Mouse (Mus musculus): ENCODE results near the gene Ube2o. TPM values are rescaled to one million over a fixed set of nuclear protein-coding genes. Genes with fewer than 3 reads are reported as not detected.
A peak's percentile ranks its signal among the peaks of the same experiment; 100 is the strongest.

Gene Ube2o
- polyA plus RNA-seq, 1 experiment from 2014 or later = 15.4 TPM

- Histone ChIP-seq H3K9me3 (ENCODE audit: control insufficient read depth, low read length) (no peaks in the 10 kb centered on the region), H3K4me3 (ENCODE audit: low read depth, low read length) (no peak overlapping the region), H3K4me1 (ENCODE audit: control insufficient read depth, insufficient read depth, low read length) (no peaks in the 10 kb centered on the region), H3K9ac (ENCODE audit: low read depth, low read length) (no peak overlapping the region), H3K4me2 (ENCODE audit: low read depth, low read length) (no peak overlapping the region), H3K27me3 (replicated peaks; ENCODE audit: control insufficient read depth, insufficient read depth, low read length) (no peaks in the 10 kb centered on the region), H3K27ac (replicated peaks; ENCODE audit: low read depth, low read length) (no peak overlapping the region), H3K36me3 (ENCODE audit: control insufficient read depth, insufficient read depth, low read length) (no peaks in the 10 kb centered on the region)
- ATAC-seq (ENCODE audit: low read depth) (no peak), DNase-seq (ENCODE audit: low spot score) (no peak)
- WGBS = 66% methylated on average over 8 of the region's 8 CpGs
These were observed 13.7 kb downstream of the Ube2o start for GRCm38 (mm10) chr11:116567531-116567930.

- Histone ChIP-seq H3K36me3 (ENCODE audit: control insufficient read depth, insufficient read depth, low read length) (no peaks in the 10 kb centered on the region), H3K9ac (ENCODE audit: low read depth, low read length) (no peak overlapping the region), H3K4me1 (ENCODE audit: control insufficient read depth, insufficient read depth, low read length) (no peaks in the 10 kb centered on the region), H3K27ac (replicated peaks; ENCODE audit: low read depth, low read length) (no peak overlapping the region), H3K4me3 (ENCODE audit: low read depth, low read length) (no peak overlapping the region), H3K9me3 (ENCODE audit: control insufficient read depth, low read length) (no peaks in the 10 kb centered on the region), H3K4me2 (ENCODE audit: low read depth, low read length) (no peak overlapping the region), H3K27me3 (replicated peaks; ENCODE audit: control insufficient read depth, insufficient read depth, low read length) (no peaks in the 10 kb centered on the region)
- no peak for DNase-seq (ENCODE audit: low spot score)
- ATAC-seq (ENCODE audit: low read depth) = no peak
- 60% methylated on average over 7 of the region's 7 CpGs for WGBS
These were observed 15.8 kb downstream of the Ube2o start for GRCm38 (mm10) chr11:116565283-116566041.

- Histone ChIP-seq H3K27ac (replicated peaks; ENCODE audit: low read depth, low read length) (no peak overlapping the region; the same call in 1 of the 2 replicates), H3K36me3 (ENCODE audit: control insufficient read depth, insufficient read depth, low read length) (no peaks in the 10 kb centered on the region), H3K4me1 (ENCODE audit: control insufficient read depth, insufficient read depth, low read length) (no peaks in the 10 kb centered on the region), H3K4me2 (ENCODE audit: low read depth, low read length) (no peak overlapping the region), H3K27me3 (replicated peaks; ENCODE audit: control insufficient read depth, insufficient read depth, low read length) (no peaks in the 10 kb centered on the region), H3K4me3 (ENCODE audit: low read depth, low read length) (no peak overlapping the region), H3K9me3 (ENCODE audit: control insufficient read depth, low read length) (no peaks in the 10 kb centered on the region), H3K9ac (ENCODE audit: low read depth, low read length) (no peak overlapping the region)
- ATAC-seq (ENCODE audit: low read depth) (no peak), DNase-seq (ENCODE audit: low spot score) (no peak)
- WGBS = 39% methylated on average over 6 of the region's 6 CpGs
These were observed 24.9 kb downstream of the Ube2o start for GRCm38 (mm10) chr11:116556308-116556707.

GRCm38 (mm10) chr11:116555572-116555971 is 25.7 kb downstream of the Ube2o start:
- Histone ChIP-seq H3K9ac (ENCODE audit: low read depth, low read length) (no peak overlapping the region), H3K27me3 (replicated peaks; ENCODE audit: control insufficient read depth, insufficient read depth, low read length) (no peaks in the 10 kb centered on the region), H3K9me3 (ENCODE audit: control insufficient read depth, low read length) (no peaks in the 10 kb centered on the region), H3K27ac (replicated peaks; ENCODE audit: low read depth, low read length) (no peak overlapping the region; the same call in 1 of the 2 replicates), H3K4me2 (ENCODE audit: low read depth, low read length) (no peak overlapping the region), H3K4me1 (ENCODE audit: control insufficient read depth, insufficient read depth, low read length) (0 out of 2 replicates have a peak, but pooled peaks cover 6% of the 10 kb centered on the region), H3K36me3 (ENCODE audit: control insufficient read depth, insufficient read depth, low read length) (no peaks in the 10 kb centered on the region), H3K4me3 (ENCODE audit: low read depth, low read length) (no peak overlapping the region)
- DNase-seq (ENCODE audit: low spot score) = no peak
- 55% methylated on average over 1 of the region's 1 CpGs for WGBS
- no peak for ATAC-seq (ENCODE audit: low read depth)

GRCm38 (mm10) chr11:116554171-116554878 is 26.9 kb downstream of the Ube2o start:
- ATAC-seq (ENCODE audit: low read depth) (peak; percentile 37; the same call in 1 of the 2 replicates), DNase-seq (ENCODE audit: low spot score) (peak; percentile 79)
- no peaks in the 10 kb centered on the region for H3K27me3 ChIP-seq (replicated peaks; ENCODE audit: control insufficient read depth, insufficient read depth, low read length)
- no peaks in the 10 kb centered on the region for H3K9me3 ChIP-seq (ENCODE audit: control insufficient read depth, low read length)
- WGBS = 40% methylated on average over 12 of the region's 12 CpGs
- H3K36me3 ChIP-seq (ENCODE audit: control insufficient read depth, insufficient read depth, low read length) = no peaks in the 10 kb centered on the region
- no peak overlapping the region for H3K4me3 ChIP-seq (ENCODE audit: low read depth, low read length)
- H3K27ac ChIP-seq (replicated peaks; ENCODE audit: low read depth, low read length) = no peak overlapping the region
- peaks cover 6% of the 10 kb centered on the region; the same call in 1 of the 2 replicates for H3K4me1 ChIP-seq (ENCODE audit: control insufficient read depth, insufficient read depth, low read length)
- H3K9ac ChIP-seq (ENCODE audit: low read depth, low read length) = no peak overlapping the region
- H3K4me2 ChIP-seq (ENCODE audit: low read depth, low read length) = no peak overlapping the region

DNA sequence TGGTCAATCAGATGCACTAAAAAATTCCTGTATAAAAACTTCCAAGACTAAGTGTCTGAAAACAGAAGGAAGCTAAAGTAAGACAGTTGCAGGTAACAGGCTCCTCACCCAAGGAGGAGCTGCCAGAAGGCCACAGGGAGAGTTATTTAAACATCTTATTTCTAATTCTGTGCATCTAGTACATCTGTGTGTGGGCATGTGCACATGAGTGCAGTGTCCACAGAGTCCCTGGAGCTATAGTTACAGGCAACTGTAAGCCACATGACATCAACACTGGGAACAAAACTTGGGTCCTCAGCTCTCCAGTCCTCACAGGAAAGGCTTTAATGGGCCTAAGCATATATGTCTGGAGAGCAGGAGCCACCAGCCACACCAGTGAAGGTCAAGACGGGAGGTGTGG is 29.1 kb downstream of the Ube2o start:
- peaks cover 6% of the 10 kb centered on the region; the same call in 1 of the 2 replicates for H3K4me1 ChIP-seq (ENCODE audit: control insufficient read depth, insufficient read depth, low read length)
- no peak overlapping the region for H3K4me3 ChIP-seq (ENCODE audit: low read depth, low read length)
- H3K27me3 ChIP-seq (replicated peaks; ENCODE audit: control insufficient read depth, insufficient read depth, low read length) = no peaks in the 10 kb centered on the region
- 0 out of 2 replicates have a peak, but pooled peaks cover 13% of the 10 kb centered on the region for H3K36me3 ChIP-seq (ENCODE audit: control insufficient read depth, insufficient read depth, low read length)
- WGBS = 89% methylated on average over 1 of the region's 1 CpGs
- ATAC-seq (ENCODE audit: low read depth) (no peak), DNase-seq (ENCODE audit: low spot score) (no peak)
- no peak overlapping the region for H3K9ac ChIP-seq (ENCODE audit: low read depth, low read length)
- no peaks in the 10 kb centered on the region for H3K9me3 ChIP-seq (ENCODE audit: control insufficient read depth, low read length)
- H3K4me2 ChIP-seq (ENCODE audit: low read depth, low read length) = no peak overlapping the region
- no peak overlapping the region for H3K27ac ChIP-seq (replicated peaks; ENCODE audit: low read depth, low read length)

DNA sequence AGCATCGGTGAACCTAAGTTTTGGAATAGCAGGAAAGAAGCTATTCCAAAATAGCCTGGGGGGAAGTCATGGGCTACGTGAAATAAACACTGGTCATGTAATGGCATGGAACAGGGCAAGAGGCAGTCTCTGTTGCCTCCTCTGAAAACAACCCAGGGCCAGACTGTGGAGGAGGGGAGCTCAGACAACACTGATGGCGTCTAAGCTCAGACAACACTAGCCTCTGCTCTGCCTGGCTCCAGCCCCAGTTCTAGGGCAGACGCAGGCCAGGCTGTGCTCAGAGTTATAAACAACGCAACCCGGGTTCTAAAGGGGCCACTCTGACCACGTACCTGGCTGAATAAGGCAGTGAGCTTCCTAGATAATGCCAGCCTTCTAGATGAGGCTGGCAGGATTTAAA is 30.5 kb downstream of the Ube2o start:
- no peak for DNase-seq (ENCODE audit: low spot score)
- WGBS = 55% methylated on average over 7 of the region's 7 CpGs
- no peaks in the 10 kb centered on the region for H3K27me3 ChIP-seq (replicated peaks; ENCODE audit: control insufficient read depth, insufficient read depth, low read length)
- peaks cover 6% of the 10 kb centered on the region; the same call in 1 of the 2 replicates for H3K4me1 ChIP-seq (ENCODE audit: control insufficient read depth, insufficient read depth, low read length)
- peaks cover 26% of the 10 kb centered on the region for H3K36me3 ChIP-seq (ENCODE audit: control insufficient read depth, insufficient read depth, low read length)
- H3K9ac ChIP-seq (ENCODE audit: low read depth, low read length) = no peak overlapping the region
- no peaks in the 10 kb centered on the region for H3K9me3 ChIP-seq (ENCODE audit: control insufficient read depth, low read length)
- no peak overlapping the region for H3K4me2 ChIP-seq (ENCODE audit: low read depth, low read length)
- H3K4me3 ChIP-seq (ENCODE audit: low read depth, low read length) = no peak overlapping the region
- ATAC-seq (ENCODE audit: low read depth) = no peak
- no peak overlapping the region for H3K27ac ChIP-seq (replicated peaks; ENCODE audit: low read depth, low read length)

GRCm38 (mm10) chr11:116549273-116550038 is 31.8 kb downstream of the Ube2o start:
- Histone ChIP-seq H3K4me3 (ENCODE audit: low read depth, low read length) (no peak overlapping the region), H3K27ac (replicated peaks; ENCODE audit: low read depth, low read length) (no peak overlapping the region; the same call in 1 of the 2 replicates), H3K9me3 (ENCODE audit: control insufficient read depth, low read length) (no peaks in the 10 kb centered on the region), H3K4me2 (ENCODE audit: low read depth, low read length) (no peak overlapping the region), H3K27me3 (replicated peaks; ENCODE audit: control insufficient read depth, insufficient read depth, low read length) (no peaks in the 10 kb centered on the region), H3K9ac (ENCODE audit: low read depth, low read length) (no peak overlapping the region), H3K36me3 (ENCODE audit: control insufficient read depth, insufficient read depth, low read length) (peaks cover 39% of the 10 kb centered on the region), H3K4me1 (ENCODE audit: control insufficient read depth, insufficient read depth, low read length) (peaks cover 6% of the 10 kb centered on the region; the same call in 1 of the 2 replicates)
- DNase-seq (ENCODE audit: low spot score) (no peak), ATAC-seq (ENCODE audit: low read depth) (no peak)
- WGBS = 89% methylated on average over 11 of the region's 11 CpGs
